Mouse (Mus musculus) lung, embryonic 16.5 days (tissue): ENCODE data around the gene Tbx1. TPM values are rescaled to one million over a fixed set of nuclear protein-coding genes. Genes with fewer than 3 reads are reported as not detected.

Source experiments
- ATAC-seq: fragments of 200-750 bp; cut with Nextera tagmentation; 2 replicates; pipeline ENCODE4 v1.8.0; 2017; ENCODE audit warnings: low read depth, mild to moderate bottlenecking, moderate library complexity
- H3K27ac ChIP-seq: fragments of 300-500 bp; sonication (generic); 2 replicates; pipeline ENCODE4 v1.5.1; 2014; ENCODE audit warnings: mild to moderate bottlenecking, control low read depth, low read length
- H3K27me3 ChIP-seq: fragments of 300-500 bp; sonication (generic); 2 replicates; pipeline ENCODE4 v1.6.1; 2014; ENCODE audit warnings: low read depth, low read length, mixed read lengths; ENCODE audit not compliant: control insufficient read depth, insufficient read depth
- H3K36me3 ChIP-seq: fragments of 300-500 bp; sonication (generic); 2 replicates; pipeline ENCODE4 v1.6.1; 2014; ENCODE audit warnings: low read length; ENCODE audit not compliant: control insufficient read depth, insufficient read depth
- H3K4me1 ChIP-seq: fragments of 300-500 bp; sonication (generic); replicated peaks from 2 replicates; pipeline ENCODE4 v1.6.1; 2014; ENCODE audit warnings: low read length, mixed read lengths; ENCODE audit not compliant: control insufficient read depth, insufficient read depth
- H3K4me2 ChIP-seq: fragments of 300-500 bp; sonication (generic); 2 replicates; pipeline ENCODE4 v1.6.1; 2014; ENCODE audit warnings: low read depth, low read length, control low read depth
- H3K4me3 ChIP-seq: fragments of 300-500 bp; sonication (generic); 2 replicates; pipeline ENCODE4 v1.5.1; 2014; ENCODE audit warnings: mild to moderate bottlenecking, low read length, control low read depth
- H3K9ac ChIP-seq: fragments of 300-500 bp; sonication (generic); 2 replicates; pipeline ENCODE4 v1.6.1; 2014; ENCODE audit warnings: low read length, control low read depth
- H3K9me3 ChIP-seq: fragments of 300-500 bp; sonication (generic); 2 replicates; pipeline ENCODE4 v1.6.1; 2016; ENCODE audit warnings: low read length; ENCODE audit not compliant: control insufficient read depth
- WGBS: fragments of 180-500 bp; shearing (Covaris S2); extraction: QIAGEN DNeasy Blood & Tissue Kit; methylation state at CpG from one replicate; pipeline ENCODE4 v1.1.7; 2014; 5-methylcytosine and 5-hydroxymethylcytosine counted together
- polyA plus RNA-seq: library from polyadenylated mRNA; unstranded; fragments of >200 nt; fragmentation: Nextera tagmentation; extraction: Ambion mirVana; gene quantifications from 2 replicates; pipeline ENCODE4 v1.2.1, GENCODE M21; 2015

Gene Tbx1
- polyA plus RNA-seq, 1 experiment from 2014 or later: 5.5 TPM

GRCm38 (mm10) chr16:18618297-18618696 lies 27.8 kb upstream of the Tbx1 start:
- WGBS: 58% methylated on average over 2 of the region's 2 CpGs

GRCm38 (mm10) chr16:18617370-18618065 lies 27.0 kb upstream of the Tbx1 start:
- H3K27ac ChIP-seq: no peak overlapping the region
- peak overlapping the region; percentile 40 for H3K4me2 ChIP-seq
- H3K36me3 ChIP-seq: no peaks in the 10 kb centered on the region
- peaks cover 45% of the 10 kb centered on the region for H3K27me3 ChIP-seq
- WGBS: 1% methylated on average over 27 of the region's 27 CpGs
- H3K9me3 ChIP-seq: no peaks in the 10 kb centered on the region
- H3K9ac ChIP-seq: 0 out of 2 replicates have a peak overlapping the region, but pooled peaks have one; percentile 37
- peak overlapping the region; percentile 19 for H3K4me3 ChIP-seq
- peaks cover 15% of the 10 kb centered on the region for H3K4me1 ChIP-seq
- ATAC-seq: peak; percentile 64

More at GRCm38 (mm10) chr16:18618297-18618696, 27.8 kb upstream of the Tbx1 start:
- H3K4me3 ChIP-seq: no peak overlapping the region
- peaks cover 52% of the 10 kb centered on the region for H3K27me3 ChIP-seq
- no peaks in the 10 kb centered on the region for H3K9me3 ChIP-seq
- H3K4me2 ChIP-seq: no peak overlapping the region
- no peak overlapping the region for H3K27ac ChIP-seq
- ATAC-seq: no peak
- H3K36me3 ChIP-seq: no peaks in the 10 kb centered on the region; the same call in 1 of the 2 replicates
- peaks cover 15% of the 10 kb centered on the region for H3K4me1 ChIP-seq
- no peak overlapping the region for H3K9ac ChIP-seq

GRCm38 (mm10) chr16:18613301-18613700 lies 22.8 kb upstream of the Tbx1 start:
- H3K4me2 ChIP-seq: no peak overlapping the region
- H3K9me3 ChIP-seq: no peaks in the 10 kb centered on the region
- WGBS: 69% methylated on average over 3 of the region's 3 CpGs
- no peak overlapping the region for H3K4me3 ChIP-seq
- no peaks in the 10 kb centered on the region for H3K36me3 ChIP-seq
- no peak overlapping the region for H3K9ac ChIP-seq
- peaks cover 3% of the 10 kb centered on the region; the same call in 1 of the 2 replicates for H3K27me3 ChIP-seq
- H3K27ac ChIP-seq: no peak overlapping the region
- peaks cover 14% of the 10 kb centered on the region for H3K4me1 ChIP-seq
- ATAC-seq: no peak

- H3K4me1 ChIP-seq: peaks cover 14% of the 10 kb centered on the region
- H3K27me3 ChIP-seq: no peaks in the 10 kb centered on the region; the same call in 1 of the 2 replicates
- no peaks in the 10 kb centered on the region for H3K9me3 ChIP-seq
- H3K27ac ChIP-seq: no peak overlapping the region
- WGBS: 21% methylated on average over 13 of the region's 13 CpGs
- H3K4me2 ChIP-seq: no peak overlapping the region
- no peaks in the 10 kb centered on the region for H3K36me3 ChIP-seq
- ATAC-seq: peak; percentile 46
- no peak overlapping the region for H3K4me3 ChIP-seq
- no peak overlapping the region for H3K9ac ChIP-seq
Observed at GRCm38 (mm10) chr16:18611752-18612151, 21.3 kb upstream of the Tbx1 start.

- no peaks in the 10 kb centered on the region for H3K36me3 ChIP-seq
- H3K27ac ChIP-seq: no peak overlapping the region
- 53% methylated on average over 2 of the region's 2 CpGs for WGBS
- no peaks in the 10 kb centered on the region; the same call in 1 of the 2 replicates for H3K27me3 ChIP-seq
- H3K9ac ChIP-seq: no peak overlapping the region
- peaks cover 22% of the 10 kb centered on the region for H3K4me1 ChIP-seq
- H3K9me3 ChIP-seq: no peaks in the 10 kb centered on the region
- ATAC-seq: 0 out of 2 replicates have a peak, but pooled peaks have one; percentile 12
- no peak overlapping the region for H3K4me2 ChIP-seq
- no peak overlapping the region for H3K4me3 ChIP-seq
Observed at GRCm38 (mm10) chr16:18609099-18609498, 18.6 kb upstream of the Tbx1 start.

GRCm38 (mm10) chr16:18608226-18608625 lies 17.8 kb upstream of the Tbx1 start:
- no peak for ATAC-seq
- H3K4me2 ChIP-seq: peak overlapping the region; percentile 38; the same call in 1 of the 2 replicates

GRCm38 (mm10) chr16:18605705-18606104 lies 15.2 kb upstream of the Tbx1 start:
- Histone ChIP-seq H3K4me1 (peaks cover 27% of the 10 kb centered on the region), H3K4me3 (no peak overlapping the region), H3K27ac (peak overlapping the region; percentile 33), H3K27me3 (no peaks in the 10 kb centered on the region; the same call in 1 of the 2 replicates), H3K9ac (no peak overlapping the region), H3K9me3 (no peaks in the 10 kb centered on the region), H3K4me2 (no peak overlapping the region), H3K36me3 (no peaks in the 10 kb centered on the region)
- peak; percentile 68 for ATAC-seq
- 54% methylated on average over 5 of the region's 5 CpGs for WGBS

More at GRCm38 (mm10) chr16:18608226-18608625, 17.8 kb upstream of the Tbx1 start:
- Histone ChIP-seq H3K27me3 (no peaks in the 10 kb centered on the region; the same call in 1 of the 2 replicates), H3K36me3 (no peaks in the 10 kb centered on the region), H3K4me1 (peaks cover 26% of the 10 kb centered on the region), H3K4me3 (no peak overlapping the region), H3K9me3 (no peaks in the 10 kb centered on the region), H3K9ac (peak overlapping the region; percentile 27; the same call in 1 of the 2 replicates), H3K27ac (no peak overlapping the region)
- WGBS: 17% methylated on average over 11 of the region's 11 CpGs

GRCm38 (mm10) chr16:18604267-18604701 lies 13.8 kb upstream of the Tbx1 start:
- peak overlapping the region; percentile 12; the same call in 1 of the 2 replicates for H3K9ac ChIP-seq
- H3K4me3 ChIP-seq: no peak overlapping the region
- 53% methylated on average over 8 of the region's 8 CpGs for WGBS
- no peak overlapping the region; the same call in 1 of the 2 replicates for H3K27ac ChIP-seq
- H3K4me2 ChIP-seq: no peak overlapping the region
- ATAC-seq: peak; percentile 7; the same call in 1 of the 2 replicates
- no peaks in the 10 kb centered on the region for H3K27me3 ChIP-seq
- no peaks in the 10 kb centered on the region for H3K9me3 ChIP-seq
- H3K36me3 ChIP-seq: no peaks in the 10 kb centered on the region
- H3K4me1 ChIP-seq: peaks cover 27% of the 10 kb centered on the region

GRCm38 (mm10) chr16:18601447-18601846 lies 11.0 kb upstream of the Tbx1 start:
- ATAC-seq: no peak
- Histone ChIP-seq H3K4me1 (peaks cover 20% of the 10 kb centered on the region; the same call in 1 of the 2 replicates), H3K27ac (no peak overlapping the region), H3K9me3 (no peaks in the 10 kb centered on the region), H3K4me3 (no peak overlapping the region), H3K27me3 (no peaks in the 10 kb centered on the region), H3K9ac (no peak overlapping the region), H3K36me3 (no peaks in the 10 kb centered on the region), H3K4me2 (no peak overlapping the region)
- WGBS: 50% methylated on average over 7 of the region's 7 CpGs
